Mouse (Mus musculus): ENCODE measurements around the gene Gm20661.
"Not testable (repeated sequence)": the region's sequence is repeated elsewhere in the genome, so short reads cannot be mapped to it uniquely, and the experiment has no call there.

The Gm20661 gene

DNA sequence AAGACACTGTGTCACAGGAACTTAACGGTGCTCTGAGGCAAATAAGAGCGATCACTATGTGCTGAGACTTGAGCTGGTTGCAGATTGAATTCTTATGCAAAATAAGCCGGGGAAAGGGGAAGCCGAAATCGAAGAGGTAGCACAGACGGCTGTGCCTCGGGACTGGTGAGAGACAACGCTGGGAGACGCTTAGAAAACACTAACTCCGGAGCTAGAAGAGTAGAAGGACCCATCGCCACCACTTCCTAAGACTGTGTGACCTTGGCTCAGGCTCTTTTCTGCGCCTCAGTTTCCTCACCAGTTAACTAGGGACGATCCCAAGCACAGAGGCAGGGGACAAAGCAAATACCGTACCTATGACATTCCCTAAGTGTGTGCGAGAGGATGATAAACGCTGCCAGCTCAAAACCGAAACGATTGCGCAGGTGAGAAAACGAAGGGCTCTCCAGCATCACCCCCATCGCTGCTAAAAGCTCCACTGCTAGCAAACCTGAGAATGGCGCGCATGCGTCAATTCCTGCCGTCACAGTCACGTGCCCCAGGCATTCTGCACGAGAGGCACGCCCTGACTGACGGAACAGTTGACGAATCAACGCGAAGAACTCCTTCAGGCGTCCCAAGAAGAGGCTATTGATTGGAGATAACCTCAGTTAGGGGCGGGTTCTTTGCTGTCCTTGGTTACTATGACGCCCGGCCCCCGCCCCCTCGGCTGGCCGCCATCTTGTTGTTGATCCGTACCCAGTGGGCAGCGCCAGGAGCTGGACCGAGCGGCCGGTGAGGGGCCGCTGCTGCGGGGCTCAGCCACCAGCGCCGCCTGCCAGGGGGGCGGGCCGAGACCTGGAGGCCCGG, 19.3 kb downstream of the Gm20661 start, which contains the start of gene Ip6k1:
Ip6k1 (plus strand) TSS at position 580 of the 849 bp plus-strand sequence.
- in situ Hi-C loops (cut with MseI, MboI) = no loop called here

DNA sequence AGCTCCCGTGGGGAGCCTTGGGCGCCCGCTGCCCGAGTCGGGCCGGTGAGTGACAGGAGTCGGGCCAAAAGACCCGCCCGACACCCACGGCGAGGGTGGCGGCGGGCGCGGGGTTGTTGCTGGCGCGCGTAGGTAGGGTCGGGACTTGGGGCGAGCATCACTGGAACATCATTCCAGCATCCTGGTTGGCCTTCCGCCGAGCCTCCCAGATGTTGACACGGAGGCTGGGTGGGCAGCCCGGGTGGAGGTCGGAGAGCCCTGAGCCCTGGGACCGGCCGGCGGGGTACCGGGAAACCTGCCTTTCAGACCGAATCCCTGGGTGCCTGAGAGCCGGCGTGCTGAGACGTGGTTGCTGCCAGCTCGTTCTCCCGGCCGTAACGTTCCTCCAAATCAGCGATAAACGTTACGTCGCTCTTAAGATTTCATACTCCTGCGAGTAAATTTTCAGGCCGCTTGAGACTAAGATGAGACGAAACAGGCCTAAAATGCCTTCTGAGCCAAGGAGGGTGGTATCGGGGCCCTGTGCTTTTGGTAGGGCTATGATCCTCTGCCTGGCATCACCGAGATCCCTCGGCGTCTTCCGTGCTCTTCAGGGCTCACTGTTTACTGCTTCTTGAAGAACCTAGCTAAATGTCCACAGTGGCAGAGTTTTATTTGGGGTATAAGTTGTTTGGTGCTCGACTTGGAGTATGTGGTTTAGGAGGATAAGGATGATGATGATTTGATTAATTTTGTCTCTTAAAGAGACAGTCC, 20.1 kb downstream of the Gm20661 start:
- in situ Hi-C loops (cut with MseI, MboI) = no loop called here

- in situ Hi-C loops (cut with MseI, MboI) = no loop called here
These were observed 20.7 kb downstream of the Gm20661 start for GRCm38 (mm10) chr9:108003531-108003890.

DNA sequence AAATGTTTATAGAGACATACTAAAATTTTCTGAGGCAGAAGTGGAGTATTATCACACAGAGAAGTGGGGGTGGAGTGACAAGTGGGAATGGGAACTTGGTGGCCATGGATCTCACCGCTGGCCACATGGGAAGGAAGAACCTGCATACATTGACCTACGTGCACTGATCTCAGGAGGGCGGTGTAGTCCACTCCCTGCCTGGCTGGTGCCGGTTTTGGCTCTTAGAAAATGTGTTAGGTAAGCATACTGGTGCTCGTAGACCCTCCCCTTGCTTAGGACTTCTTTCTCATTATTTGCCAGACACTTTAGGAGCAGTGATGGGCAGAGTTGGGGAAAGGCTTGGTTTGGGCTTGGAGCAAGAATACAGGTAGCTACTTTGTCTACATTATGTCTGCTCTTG, 25.2 kb downstream of the Gm20661 start:
- in situ Hi-C loops (cut with MseI, MboI) = no loop called here

GRCm38 (mm10) chr9:108010385-108010784, 27.5 kb downstream of the Gm20661 start:
- in situ Hi-C loops (cut with MseI, MboI) = no loop called here

DNA sequence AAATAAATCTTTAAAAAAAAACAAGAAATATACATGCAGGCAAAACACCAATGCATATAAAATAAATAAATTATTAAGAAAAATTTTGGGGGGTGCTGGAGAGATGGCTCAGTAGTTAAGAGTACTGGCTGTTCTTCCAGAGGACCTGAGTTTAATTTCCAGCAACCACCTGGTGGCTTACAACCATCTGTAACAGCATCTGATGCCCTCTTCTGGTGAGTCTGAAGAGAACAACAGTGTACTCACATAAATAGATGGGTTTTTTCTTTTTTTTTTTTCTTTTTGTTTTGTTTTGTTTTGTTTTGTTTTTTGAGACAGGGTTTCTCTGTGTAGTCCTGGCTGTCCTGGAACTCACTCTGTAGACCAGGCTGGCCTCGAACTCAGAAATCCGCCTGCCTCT, 30.7 kb downstream of the Gm20661 start:
- in situ Hi-C loops (cut with MseI, MboI) = not testable (repeated sequence)

GRCm38 (mm10) chr9:108017127-108017526, 34.3 kb downstream of the Gm20661 start:
- in situ Hi-C loops (cut with MseI, MboI) = no loop called here

DNA sequence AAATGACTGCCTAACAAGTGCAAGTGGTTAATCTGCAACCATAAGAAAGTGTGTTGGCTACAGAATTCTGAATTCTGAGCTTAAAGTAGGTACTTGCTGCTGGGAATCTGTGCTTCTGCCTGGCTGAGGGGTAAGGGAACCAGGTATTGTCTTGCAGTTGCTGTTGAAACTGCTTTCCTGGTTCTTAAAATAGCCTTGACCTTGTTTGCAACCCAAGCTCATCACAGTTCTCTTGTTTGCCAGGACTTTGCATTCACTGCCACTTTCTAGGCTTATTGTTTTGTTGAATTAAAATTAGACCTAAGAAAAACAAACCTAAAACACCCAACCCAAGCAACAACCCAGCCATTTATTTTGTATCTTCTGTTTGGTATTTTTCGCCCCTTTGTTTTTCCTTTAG, 37.9 kb downstream of the Gm20661 start:
- in situ Hi-C loops (cut with MseI, MboI) = no loop called here

DNA sequence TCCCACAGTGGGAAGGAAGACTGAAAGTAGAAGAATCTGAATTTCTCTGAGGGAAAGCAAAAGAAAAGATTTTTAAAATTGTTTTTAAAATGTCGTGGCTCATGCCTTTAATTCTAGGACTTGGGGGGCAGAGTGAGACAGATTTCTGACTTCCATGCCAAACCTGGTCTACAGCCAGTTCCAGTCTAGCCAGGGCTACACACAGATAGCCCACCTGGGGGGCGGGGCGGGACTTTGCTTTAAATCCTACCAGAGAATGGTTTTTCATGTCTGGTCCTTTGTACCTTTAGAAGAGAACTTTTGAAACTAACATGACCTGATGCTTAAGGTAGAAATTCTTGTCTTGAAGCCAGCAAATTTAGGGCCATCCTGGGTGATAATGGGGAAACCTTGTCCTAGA, 40.4 kb downstream of the Gm20661 start:
- in situ Hi-C loops (cut with MseI, MboI) = no loop called here

- in situ Hi-C loops (cut with MseI, MboI) = no loop called here
These were observed 43.7 kb downstream of the Gm20661 start for GRCm38 (mm10) chr9:108026584-108026983.

DNA sequence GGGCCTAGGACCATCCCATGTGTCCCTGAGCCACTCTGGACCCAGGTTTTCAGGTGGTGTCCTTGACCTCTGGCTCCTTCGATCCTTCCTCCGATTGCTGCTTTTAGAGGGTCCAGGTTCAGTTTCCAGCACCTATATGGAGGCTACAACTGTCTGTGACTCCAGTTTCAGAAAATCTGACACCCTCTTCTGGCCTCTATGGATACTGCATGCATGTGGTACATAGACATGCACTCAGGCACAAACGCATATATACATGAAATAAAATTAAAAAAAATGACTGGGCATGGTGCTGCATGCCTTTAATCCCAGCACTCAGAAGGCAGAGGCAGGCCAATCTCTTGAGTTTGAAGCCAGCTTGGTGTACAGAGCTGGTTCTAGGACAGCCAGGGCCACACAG, 45.0 kb downstream of the Gm20661 start:
- in situ Hi-C loops (cut with MseI, MboI) = no loop called here

DNA sequence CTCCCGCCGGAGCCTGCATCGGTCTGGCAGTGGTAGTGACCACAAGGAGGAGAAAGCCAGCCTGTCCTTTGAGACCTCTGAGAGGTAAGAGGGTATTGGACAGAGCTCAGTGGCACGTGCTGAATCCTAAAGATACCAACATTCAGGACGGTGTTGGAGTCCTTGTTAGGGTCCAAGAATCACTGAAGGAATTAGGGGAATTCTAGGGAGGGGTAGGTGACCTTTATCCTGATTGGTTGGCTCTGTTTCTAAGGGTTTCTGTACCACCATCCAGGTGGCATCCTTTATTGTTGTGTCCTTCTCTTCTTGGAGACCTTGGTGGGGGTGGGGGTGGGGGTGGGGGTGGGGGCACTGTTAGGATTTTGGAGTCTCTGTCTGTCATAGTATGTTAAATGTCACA, 49.3 kb downstream of the Gm20661 start:
- in situ Hi-C loops (cut with MseI, MboI) = no loop called here

- in situ Hi-C loops (cut with MseI, MboI) = no loop called here
These were observed 52.7 kb downstream of the Gm20661 start for GRCm38 (mm10) chr9:108035331-108036156.
